Comparison of ENCODE assay signal across 15 mouse cellular contexts in the genomic region with DNA sequence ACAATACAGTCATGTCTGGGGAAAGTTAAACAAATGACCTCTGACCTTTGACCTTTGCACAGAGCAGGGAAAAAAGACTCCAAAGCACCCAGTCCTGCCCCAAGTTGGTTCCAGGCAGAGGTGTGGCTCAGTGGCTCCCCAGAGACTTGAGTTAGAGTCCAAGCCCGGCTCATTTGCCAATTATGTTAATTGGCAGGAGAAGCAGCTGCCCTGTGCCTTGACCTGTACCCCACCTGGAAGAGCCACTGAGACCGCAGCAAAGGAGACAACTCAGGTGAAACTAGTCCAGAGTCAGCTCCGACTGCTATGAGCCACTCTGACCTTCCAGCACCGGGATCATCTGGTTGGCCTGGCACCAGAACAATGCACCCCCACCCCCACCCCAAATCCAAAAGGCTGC. TPM values are rescaled to one million over a fixed set of nuclear protein-coding genes. Genes with fewer than 3 reads are reported as not detected.
DNase-seq lines count a peak whose midpoint lies in the region; ATAC-seq lines count a peak whose summit lies in the region.
"Had no signal": no experiment of that assay in that cellular context is flagged by ENCODE, and none has a peak within 500 bp of the region (broad histone marks: within the 10 kb centered on the region; RNA-seq: fewer than 3 reads in every experiment).

No protein-coding gene starts in this region.

- no peaks in the 10 kb centered on the region for H3K9me3 ChIP-seq in liver, embryonic 16.5 days (replicated peaks; ENCODE audit: control insufficient read depth, low read length)
- H3K9me3 ChIP-seq: embryonic facial prominence, embryonic 10.5 days; heart, embryonic 12.5 days; intestine, embryonic 15.5 days; limb, embryonic 10.5 days had no signal

- H3K4me1 ChIP-seq in liver, embryonic 16.5 days (ENCODE audit: control insufficient read depth, low read depth, low read length), result peaks cover 48% of the 10 kb centered on the region

- ATAC-seq in liver, embryonic 16.5 days (ENCODE audit: low read depth), result no peak

- H3K9ac ChIP-seq in liver, embryonic 16.5 days (ENCODE audit: low read depth, low read length), result no peak overlapping the region
- H3K9ac ChIP-seq: heart, embryonic 12.5 days; intestine, embryonic 15.5 days had no signal

- no peak overlapping the region for H3K4me2 ChIP-seq in liver, embryonic 16.5 days (ENCODE audit: low read depth, low read length)
- H3K4me2 ChIP-seq: heart, embryonic 12.5 days had no signal

- peak overlapping the region; percentile 70; the same call in 1 of the 2 replicates for H3K27ac ChIP-seq in liver, embryonic 16.5 days (ENCODE audit: low read length)
- H3K27ac ChIP-seq: embryonic facial prominence, embryonic 10.5 days had no signal

- H3K36me3 ChIP-seq in liver, embryonic 16.5 days (ENCODE audit: control insufficient read depth, insufficient read depth), result no peaks in the 10 kb centered on the region
- H3K36me3 ChIP-seq: embryonic facial prominence, embryonic 10.5 days; heart, embryonic 12.5 days; intestine, embryonic 15.5 days; limb, embryonic 10.5 days had no signal

- no peak overlapping the region for H3K4me3 ChIP-seq in liver, embryonic 16.5 days (ENCODE audit: low read depth, low read length)
- H3K4me3 ChIP-seq: embryonic facial prominence, embryonic 10.5 days; heart, embryonic 12.5 days; intestine, embryonic 15.5 days; limb, embryonic 10.5 days had no signal

- peak; percentile 39 for DNase-seq in adrenal gland, adult 2 months
- no peak for DNase-seq in adrenal gland, postnatal 4 days (ENCODE audit: low spot score in 2 of 2)
- DNase-seq in kidney, adult 8-10 months, result peak; percentile 29 to 63
- no peak for DNase-seq in kidney, postnatal 4 days
- peak; percentile 41 for DNase-seq in adipocyte (ENCODE audit: low spot score)
- no peak for DNase-seq in spleen, postnatal 36 days (ENCODE audit: low spot score in 2 of 2)
- no peak for DNase-seq in lung, postnatal 14 days
- DNase-seq: cerebellum, adult 9-10 months; gastrocnemius, postnatal 25 days; layer of hippocampus, postnatal 36 days had no signal

- WGBS in liver, embryonic 16.5 days (ENCODE audit: insufficient replicate concordance), result 66% methylated on average over 4 of the region's 4 CpGs

- H3K27me3 ChIP-seq in liver, embryonic 16.5 days (ENCODE audit: control insufficient read depth, insufficient read depth, low read depth, low read length), result no peaks in the 10 kb centered on the region
- H3K27me3 ChIP-seq: heart, embryonic 12.5 days; intestine, embryonic 15.5 days had no signal

RNA-seq across cellular contexts. Expression of a gene that starts 48.2 kb away (rescaled TPM):
- 10 to 100 TPM; 32.3 to 37.0 TPM for total RNA-seq in adrenal gland, adult 2 months (2021)
- polyA plus RNA-seq in adrenal gland, adult 2 months (2012; rRNA removed), result 21.9 and 28.9 TPM in 2 replicates
- total RNA-seq in adrenal gland, postnatal 4 days (2021), result 10 to 100 TPM; 44.2 to 45.8 TPM
- 24.8 and 25.0 TPM in 2 replicates for polyA plus RNA-seq in liver, embryonic 16.5 days (2015; fragmentation: Nextera tagmentation; extraction: Ambion mirVana)

RNA-seq across cellular contexts. Expression of a gene that starts 54.6 kb away (rescaled TPM):
- total RNA-seq in adrenal gland, adult 2 months (2021), result 10 to 100 TPM; 11.5 to 16.4 TPM
- polyA plus RNA-seq in adrenal gland, adult 2 months (2012; rRNA removed), result 6.5 and 9.2 TPM in 2 replicates
- 10 to 100 TPM; 26.7 to 26.9 TPM for total RNA-seq in adrenal gland, postnatal 4 days (2021)
- polyA plus RNA-seq in liver, embryonic 16.5 days (2015; fragmentation: Nextera tagmentation; extraction: Ambion mirVana), result 3.9 and 4.3 TPM in 2 replicates

Comparison
In these comparisons a context has a peak if more than half of its experiments do, and no peak if none do; other contexts are left out.
1. DNase-seq: peak in adrenal gland, adult 2 months (single experiment), kidney, adult 8-10 months (2 of 2) and adipocyte (single experiment); none in adrenal gland, postnatal 4 days (0 of 2), kidney, postnatal 4 days (0 of 2), spleen, postnatal 36 days (0 of 2) and lung, postnatal 14 days (single experiment).